Mouse (Mus musculus) intestine, postnatal 0 days (tissue): ENCODE data around the gene BC107364. TPM values are rescaled to one million over a fixed set of nuclear protein-coding genes. Genes with fewer than 3 reads are reported as not detected.
"Not testable (repeated sequence)": the region's sequence is repeated elsewhere in the genome, so short reads cannot be mapped to it uniquely, and the experiment has no call there.

ENCODE experiments used
- ATAC-seq: fragments of 200-750 bp; cut with Nextera tagmentation; 2 replicates; pipeline ENCODE4 v1.8.0; 2017; ENCODE audit warnings: mild to moderate bottlenecking, moderate TSS enrichment, moderate library complexity
- H3K27ac ChIP-seq: fragments of 300-500 bp; sonication (generic); 2 replicates; pipeline ENCODE4 v1.5.1; 2014; ENCODE audit warnings: mild to moderate bottlenecking, low read depth, low read length, moderate library complexity
- H3K27me3 ChIP-seq: fragments of 300-500 bp; sonication (generic); replicated peaks from 2 replicates; pipeline ENCODE4 v1.6.1; 2014; ENCODE audit warnings: low read length, mixed read lengths; ENCODE audit not compliant: control insufficient read depth, insufficient read depth
- H3K36me3 ChIP-seq: fragments of 300-500 bp; sonication (generic); 2 replicates; pipeline ENCODE4 v1.6.1; 2014; ENCODE audit warnings: mild to moderate bottlenecking, moderate library complexity; ENCODE audit not compliant: control insufficient read depth, insufficient read depth
- H3K4me1 ChIP-seq: fragments of 300-500 bp; sonication (generic); replicated peaks from 2 replicates; pipeline ENCODE4 v1.6.1; 2014; ENCODE audit warnings: antibody characterized with exemption, low read length, mixed read lengths; ENCODE audit not compliant: control insufficient read depth, insufficient read depth
- H3K4me2 ChIP-seq: fragments of 300-500 bp; sonication (generic); replicated peaks from 2 replicates; pipeline ENCODE4 v1.6.1; 2014; ENCODE audit warnings: low read depth, mild to moderate bottlenecking, moderate library complexity
- H3K4me3 ChIP-seq: fragments of 300-500 bp; sonication (generic); 2 replicates; pipeline ENCODE4 v1.5.1; 2014; ENCODE audit warnings: low read depth, low read length
- H3K9ac ChIP-seq: fragments of 300-500 bp; sonication (generic); 2 replicates; pipeline ENCODE4 v1.6.1; 2014; ENCODE audit warnings: mild to moderate bottlenecking, low read depth, low read length
- H3K9me3 ChIP-seq: fragments of 300-500 bp; sonication (generic); 2 replicates; pipeline ENCODE4 v1.6.1; 2016; ENCODE audit warnings: mixed run types; ENCODE audit not compliant: control insufficient read depth
- CTCF ChIP-seq: sonication (generic); IDR thresholded peaks from 2 replicates; pipeline ENCODE4 v1.5.1; 2016; ENCODE audit warnings: low read depth, mild to moderate bottlenecking, control low read depth, antibody characterized with exemption, moderate library complexity
- WGBS: fragments of 180-500 bp; shearing (Covaris S2); extraction: QIAGEN DNeasy Blood & Tissue Kit; methylation state at CpG from one replicate; pipeline ENCODE4 v1.1.7; 2014; 5-methylcytosine and 5-hydroxymethylcytosine counted together
- polyA plus RNA-seq: library from polyadenylated mRNA; unstranded; fragments of >200 nt; fragmentation: Nextera tagmentation; extraction: Ambion mirVana; gene quantifications from 2 replicates; pipeline ENCODE4 v1.2.1, GENCODE M21; 2015

Gene BC107364
- polyA plus RNA-seq, 1 experiment from 2014 or later: 0.56 TPM

DNA sequence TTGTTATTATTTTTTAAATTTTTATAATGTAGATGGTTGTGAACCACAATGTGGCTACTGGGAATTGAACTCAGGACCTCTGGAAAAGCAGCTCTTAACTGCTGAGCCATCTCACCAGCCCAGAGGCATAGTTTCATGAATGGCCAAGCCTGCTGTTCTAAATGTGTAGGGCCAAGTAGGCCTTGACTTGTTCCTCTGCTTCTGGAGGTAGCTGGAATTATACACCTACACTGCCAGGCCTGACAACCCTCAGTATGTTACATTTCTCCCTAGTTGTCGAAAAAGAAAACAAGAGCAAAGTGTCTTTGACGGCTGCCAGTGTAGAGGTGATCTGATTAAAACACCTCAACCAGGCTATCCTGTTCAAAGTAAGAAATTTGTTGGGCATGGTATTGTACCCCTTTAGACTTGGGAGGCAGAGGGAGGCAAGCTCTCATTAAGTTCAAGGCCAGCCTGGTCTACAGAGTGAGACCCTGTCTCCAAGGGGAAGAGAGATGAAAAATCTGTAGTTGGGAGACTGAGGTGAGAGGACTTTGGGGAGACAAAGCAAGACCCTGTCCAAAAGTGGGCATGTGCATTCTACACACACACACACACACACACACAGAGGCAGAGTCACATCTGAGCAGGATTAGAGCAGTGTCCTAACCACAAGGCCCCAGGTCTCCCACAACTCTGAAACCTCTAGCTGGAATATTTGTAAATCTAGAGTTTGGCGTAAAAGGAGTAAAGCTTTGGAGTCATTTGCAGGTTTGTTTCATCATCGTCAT, 46.6 kb upstream of the BC107364 start:
- H3K27ac ChIP-seq: no peak overlapping the region
- no peaks in the 10 kb centered on the region for H3K27me3 ChIP-seq
- H3K4me1 ChIP-seq: peaks cover 3% of the 10 kb centered on the region; the same call in 1 of the 2 replicates
- no peak for TF ChIP-seq CTCF
- no peak overlapping the region for H3K4me2 ChIP-seq
- H3K36me3 ChIP-seq: no peaks in the 10 kb centered on the region
- H3K9ac ChIP-seq: no peak overlapping the region
- H3K4me3 ChIP-seq: no peak overlapping the region
- no peak for ATAC-seq
- H3K9me3 ChIP-seq: no peaks in the 10 kb centered on the region
- 86% methylated on average over 4 of the region's 4 CpGs for WGBS

DNA sequence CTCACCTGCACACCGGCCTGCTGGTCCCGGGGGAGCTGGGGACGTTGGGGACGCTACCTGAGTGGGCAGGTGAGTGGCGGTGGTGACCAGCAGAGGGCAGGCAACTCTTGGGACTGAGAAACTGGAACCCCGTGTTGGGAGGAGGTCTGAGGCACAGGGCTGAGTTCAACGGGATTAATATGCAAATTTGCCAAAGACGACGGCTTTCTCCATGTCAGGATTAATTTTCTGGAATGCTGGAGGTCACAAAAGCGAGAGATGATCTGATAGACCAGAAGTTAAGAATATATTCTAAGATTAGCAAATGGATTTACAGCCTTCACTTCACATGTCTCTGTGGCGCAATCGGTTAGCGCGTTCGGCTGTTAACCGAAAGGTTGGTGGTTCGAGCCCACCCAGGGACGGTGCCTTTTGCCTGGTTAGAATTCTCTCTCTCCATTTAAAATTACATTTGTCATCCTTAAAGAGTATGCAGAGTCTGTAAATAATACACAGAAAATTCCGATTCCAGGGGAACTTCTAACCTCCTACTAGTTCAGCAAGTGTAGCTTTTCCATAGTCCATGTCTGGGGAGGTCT, 45.4 kb upstream of the BC107364 start:
- no peaks in the 10 kb centered on the region for H3K36me3 ChIP-seq
- H3K27ac ChIP-seq: peak overlapping the region; percentile 54
- H3K9ac ChIP-seq: peak overlapping the region; percentile 32; the same call in 1 of the 2 replicates
- WGBS: 1% methylated on average over 19 of the region's 19 CpGs
- TF ChIP-seq CTCF: peak; percentile 76
- H3K27me3 ChIP-seq: no peaks in the 10 kb centered on the region
- ATAC-seq: peak; percentile 41
- peak overlapping the region; percentile 43 for H3K4me3 ChIP-seq
- peak overlapping the region; percentile 69 for H3K4me2 ChIP-seq
- H3K4me1 ChIP-seq: no peaks in the 10 kb centered on the region; the same call in 1 of the 2 replicates
- no peaks in the 10 kb centered on the region for H3K9me3 ChIP-seq

DNA sequence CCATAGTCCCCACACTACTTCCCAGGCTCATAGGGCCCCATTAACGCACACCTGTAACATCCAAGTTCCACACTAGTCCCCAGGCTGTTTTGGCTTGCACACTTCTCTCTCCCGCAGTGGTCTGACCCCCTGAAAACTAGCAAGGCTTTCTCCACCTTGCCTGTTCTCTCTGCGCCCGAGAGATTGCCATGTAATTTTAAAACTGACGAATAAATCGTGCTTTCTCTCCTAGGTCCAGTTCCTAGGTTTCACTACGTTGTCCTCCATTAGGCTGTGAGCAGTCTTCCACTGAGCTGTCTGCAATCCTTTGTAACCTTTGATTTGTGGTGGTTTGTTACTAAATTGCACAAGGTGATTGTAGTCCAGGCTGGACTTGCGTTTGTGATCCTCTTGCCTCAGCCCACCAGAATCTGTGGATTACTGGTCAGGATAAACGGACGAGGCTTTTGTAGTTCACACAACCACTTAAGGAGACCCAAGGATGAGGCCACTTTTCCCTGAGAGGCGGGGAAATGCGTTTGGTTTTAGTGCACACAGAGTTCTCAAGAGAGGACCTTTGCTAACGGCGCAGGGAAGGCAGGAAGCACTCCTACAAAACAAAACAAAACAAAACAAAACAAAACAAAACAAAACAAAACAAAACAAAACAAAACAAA, 44.6 kb upstream of the BC107364 start:
- ATAC-seq, H3K36me3 ChIP-seq, H3K4me1 ChIP-seq, H3K27me3 ChIP-seq, H3K9me3 ChIP-seq: not testable (repeated sequence)
- Histone ChIP-seq H3K9ac (peak overlapping the region; percentile 32; the same call in 1 of the 2 replicates), H3K27ac (peak overlapping the region; percentile 60; the same call in 1 of the 2 replicates), H3K4me3 (peak overlapping the region; percentile 43), H3K4me2 (peak overlapping the region; percentile 69)
- WGBS: 17% methylated on average over 14 of the region's 14 CpGs

DNA sequence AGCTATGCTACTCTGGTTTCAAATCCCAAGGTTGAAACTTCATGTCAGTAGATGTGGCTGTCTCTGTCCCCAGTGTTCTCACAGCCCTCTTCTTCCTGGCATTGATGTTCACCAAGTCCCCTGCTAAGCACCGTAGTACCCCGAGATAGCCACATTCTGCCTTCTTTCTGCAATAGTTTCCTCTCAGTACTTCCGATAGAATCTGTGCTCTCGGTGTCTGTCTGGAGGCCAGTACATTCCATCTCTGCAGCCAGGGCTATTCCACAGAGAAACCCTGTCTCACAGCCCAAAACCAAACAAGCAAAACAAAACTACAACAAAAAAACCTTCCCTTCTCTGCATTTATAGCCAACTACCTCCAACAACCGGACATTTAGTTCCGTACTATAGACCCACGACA, 44.1 kb upstream of the BC107364 start:
- 51% methylated on average over 7 of the region's 7 CpGs for WGBS

DNA sequence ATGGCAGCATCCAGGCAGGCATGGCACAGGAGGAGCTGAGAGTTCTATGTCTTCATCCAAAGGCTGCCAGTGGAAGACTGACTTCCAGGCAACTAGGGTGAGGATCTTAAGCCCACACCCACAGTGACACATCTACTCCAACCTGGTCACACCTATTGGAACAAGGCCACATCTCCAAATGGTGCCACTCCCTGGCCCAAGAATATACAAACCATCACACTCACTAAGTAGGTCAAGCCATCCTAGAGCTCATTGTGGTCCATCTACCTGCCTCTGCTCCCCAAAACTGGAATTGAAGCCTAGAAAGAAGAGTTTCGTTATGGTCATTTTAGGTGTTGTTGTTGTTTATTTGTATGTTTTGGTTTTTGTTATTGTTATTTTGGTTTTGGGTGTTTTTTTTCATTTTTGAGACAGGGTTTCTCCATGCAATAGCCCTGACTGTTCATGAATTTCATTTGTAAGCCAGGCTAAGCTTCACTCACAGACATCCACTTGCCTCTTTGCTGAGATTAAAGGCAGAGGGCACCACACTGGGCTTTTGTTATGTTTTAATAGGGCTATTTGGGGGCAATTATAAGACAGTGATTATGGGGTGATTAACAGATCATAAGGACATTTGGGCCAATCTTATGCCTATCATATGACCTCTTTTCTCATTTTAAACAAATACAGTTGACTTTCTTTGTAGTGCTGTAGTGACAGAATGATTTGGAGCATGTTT, 43.5 kb upstream of the BC107364 start:
- Histone ChIP-seq H3K4me3 (no peak overlapping the region), H3K4me2 (peak overlapping the region; percentile 69; the same call in 1 of the 2 replicates), H3K36me3 (no peaks in the 10 kb centered on the region), H3K27ac (0 out of 2 replicates have a peak overlapping the region, but pooled peaks have one; percentile 60), H3K4me1 (no peaks in the 10 kb centered on the region; the same call in 1 of the 2 replicates), H3K9ac (no peak overlapping the region), H3K27me3 (no peaks in the 10 kb centered on the region), H3K9me3 (no peaks in the 10 kb centered on the region)
- TF ChIP-seq CTCF: no peak
- 92% methylated on average over 1 of the region's 1 CpGs for WGBS
- ATAC-seq: no peak

More for the DNA sequence above, 44.1 kb upstream of the BC107364 start:
- H3K4me1 ChIP-seq: no peaks in the 10 kb centered on the region; the same call in 1 of the 2 replicates
- no peaks in the 10 kb centered on the region for H3K27me3 ChIP-seq
- H3K36me3 ChIP-seq: no peaks in the 10 kb centered on the region
- peak overlapping the region; percentile 69 for H3K4me2 ChIP-seq
- H3K9me3 ChIP-seq: no peaks in the 10 kb centered on the region
- ATAC-seq: no peak
- TF ChIP-seq CTCF: no peak
- H3K27ac ChIP-seq: 0 out of 2 replicates have a peak overlapping the region, but pooled peaks have one; percentile 60
- H3K9ac ChIP-seq: no peak overlapping the region
- H3K4me3 ChIP-seq: 0 out of 2 replicates have a peak overlapping the region, but pooled peaks have one; percentile 43
